Mouse (Mus musculus) bone marrow, adult 2 months (tissue): Measurements from ENCODE around the gene Glis1.

Experiments used
- CTCF ChIP-seq: fragments of 200-500 bp; IDR thresholded peaks from 2 replicates; pipeline ENCODE4 v1.5.1; 2011; ENCODE audit warnings: low read length, control low read depth; ENCODE audit not compliant: control insufficient read depth, insufficient read depth
- POLR2A ChIP-seq: fragments of 200-500 bp; IDR thresholded peaks from 2 replicates; pipeline ENCODE4 v1.6.1; 2011; ENCODE audit warnings: low read depth, mild to moderate bottlenecking, control low read depth, low read length, borderline replicate concordance; ENCODE audit not compliant: control insufficient read depth

- TF ChIP-seq CTCF, result no peak
- no peak for TF ChIP-seq POLR2A
Observed at GRCm38 (mm10) chr4:107468768-107469167, 34.4 kb downstream of the Glis1 start.
